Mouse (Mus musculus): Measurements from ENCODE around the gene Rag2.

Rag2 gene

DNA sequence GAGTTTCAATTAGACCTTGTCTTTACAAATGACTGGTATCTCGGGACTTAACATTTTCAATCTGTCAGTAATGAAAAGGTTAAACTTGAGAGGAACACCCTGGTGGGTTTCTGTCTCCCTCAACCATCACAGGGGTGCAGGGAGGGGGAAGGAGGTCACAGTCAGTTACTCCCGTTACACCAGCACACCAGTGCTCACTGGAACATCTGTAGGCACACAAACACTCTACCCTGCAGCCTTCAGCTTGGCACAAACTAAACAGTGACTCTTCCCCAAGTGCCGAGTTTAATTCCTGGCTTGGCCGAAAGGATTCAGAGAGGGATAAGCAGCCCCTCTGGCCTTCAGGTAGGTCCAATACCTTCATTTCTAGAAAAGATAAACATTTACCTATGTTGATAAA lies at the start of gene Rag2:
Gene Rag2 (plus strand): TSS at position 193 of the 400 bp plus-strand sequence.
- no peak for DNase-seq (ENCODE audit: low spot score in 2 of 2)

DNA sequence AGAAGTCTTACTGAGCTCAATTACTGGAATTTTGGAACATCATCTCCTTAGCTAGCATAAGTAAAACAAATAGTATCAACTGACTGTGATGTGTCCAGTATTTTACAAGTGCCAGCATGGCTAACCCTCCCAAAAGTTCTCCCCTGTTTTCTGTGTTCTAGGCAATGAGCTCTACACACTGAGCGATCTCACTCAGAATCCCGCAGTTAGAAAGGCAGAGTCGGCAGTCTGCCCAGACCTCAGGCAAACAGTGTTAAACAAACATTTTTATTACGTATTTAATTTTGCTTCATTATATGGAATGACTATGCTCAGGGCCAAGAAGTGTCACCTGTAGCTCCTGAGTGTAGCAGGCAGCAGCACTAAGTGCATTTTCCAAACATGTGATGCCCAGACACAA lies 47.3 kb upstream of the Rag2 start:
- no peak for DNase-seq (ENCODE audit: low spot score in 2 of 2)

DNA sequence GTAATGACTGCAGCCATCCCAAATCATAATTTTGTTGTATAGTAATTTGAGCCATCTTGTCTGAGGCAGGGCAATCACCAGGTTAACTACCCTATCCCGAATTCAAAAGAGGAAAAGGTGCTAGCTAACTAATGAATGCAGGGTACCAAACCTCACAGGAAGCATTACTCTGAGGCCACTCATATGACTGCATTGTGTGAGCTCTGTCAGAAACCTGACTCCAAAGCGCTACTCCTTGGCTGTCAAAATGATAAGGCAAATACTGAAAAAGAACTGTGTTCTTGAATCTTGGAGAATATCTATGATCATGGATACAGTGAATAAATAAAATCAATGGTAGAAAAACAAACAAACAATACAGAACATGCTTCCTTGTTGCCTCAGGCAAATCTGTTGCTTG lies 44.5 kb upstream of the Rag2 start:
- DNase-seq (ENCODE audit: low spot score in 2 of 2) = no peak

DNA sequence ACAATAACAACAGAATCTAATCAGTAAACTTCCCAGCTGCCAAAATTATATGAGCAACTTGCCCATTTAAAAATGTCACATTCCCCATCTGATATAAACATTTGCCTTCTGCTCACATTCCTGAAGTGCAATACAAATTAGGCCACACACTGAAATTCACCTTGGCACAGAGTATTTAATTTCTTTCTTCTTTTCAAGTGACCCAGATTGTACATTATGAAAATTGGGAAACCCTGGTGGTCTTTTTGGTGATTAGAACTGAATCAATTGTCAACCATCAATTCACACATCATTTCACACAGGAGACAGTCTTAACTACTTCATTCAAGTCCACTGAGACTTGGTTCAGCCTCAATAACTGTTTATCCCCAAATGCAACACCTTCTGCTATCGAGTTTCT lies 44.1 kb upstream of the Rag2 start:
- no peak for DNase-seq (ENCODE audit: low spot score in 2 of 2)

DNA sequence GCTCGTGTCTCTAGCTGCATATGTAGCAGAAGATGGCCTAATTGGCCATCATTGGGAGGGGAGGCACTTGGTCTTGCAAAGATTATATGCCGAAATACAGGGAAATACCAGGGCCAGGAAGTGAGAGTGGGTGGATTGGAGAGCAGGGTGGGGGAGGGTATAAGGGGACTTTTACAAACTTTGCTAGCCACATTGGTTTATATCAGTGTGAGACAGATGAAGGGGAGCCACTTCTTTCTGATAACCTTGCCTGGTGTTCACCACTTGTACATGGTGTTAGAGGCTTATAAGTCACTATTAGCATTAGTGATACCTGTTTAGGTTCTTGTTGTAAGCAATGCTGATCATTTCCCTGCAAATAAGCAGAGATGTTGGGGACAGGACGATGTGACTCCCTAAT lies 43.5 kb upstream of the Rag2 start:
- no peak for DNase-seq (ENCODE audit: low spot score in 2 of 2)

DNA sequence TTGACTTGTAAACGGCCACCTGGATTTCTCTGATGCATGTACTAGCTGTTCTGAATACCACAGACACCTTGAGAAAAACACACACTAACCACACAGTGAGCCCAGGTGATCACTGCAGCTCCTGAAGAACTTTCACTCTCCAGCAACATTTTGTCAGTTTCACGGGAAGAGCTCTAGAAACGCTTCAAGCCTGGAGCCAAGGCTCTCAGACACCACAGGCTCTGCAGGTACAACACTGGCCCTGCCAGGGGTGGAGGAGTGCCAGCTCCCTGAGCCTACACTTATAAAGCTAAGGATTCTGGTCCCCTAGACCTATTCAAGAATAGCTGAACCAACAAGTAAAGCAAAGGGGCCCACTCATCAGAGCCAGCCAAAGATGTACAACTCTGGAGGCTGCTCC lies 43.1 kb upstream of the Rag2 start:
- DNase-seq (ENCODE audit: low spot score in 2 of 2) = no peak

DNA sequence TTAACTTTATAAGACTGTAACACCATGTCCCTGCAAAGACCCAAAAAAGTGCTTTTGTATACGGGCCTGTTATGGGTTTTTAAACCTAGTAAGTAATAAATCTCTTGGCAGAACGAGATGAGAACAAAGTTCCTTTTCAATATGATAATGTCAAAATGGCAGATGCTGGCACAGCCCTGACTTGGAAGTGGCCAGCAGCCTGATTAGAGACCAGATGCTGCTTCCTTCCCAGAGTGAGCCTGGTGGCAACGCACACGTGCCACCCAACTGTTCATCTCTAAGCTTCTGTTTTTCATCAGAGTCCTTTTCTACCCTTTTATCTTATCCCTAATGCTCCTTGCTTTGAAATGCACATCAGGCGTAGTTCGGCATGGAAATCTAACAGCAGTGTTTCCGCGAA lies 33.2 kb upstream of the Rag2 start:
- no peak for DNase-seq (ENCODE audit: low spot score in 2 of 2)

DNA sequence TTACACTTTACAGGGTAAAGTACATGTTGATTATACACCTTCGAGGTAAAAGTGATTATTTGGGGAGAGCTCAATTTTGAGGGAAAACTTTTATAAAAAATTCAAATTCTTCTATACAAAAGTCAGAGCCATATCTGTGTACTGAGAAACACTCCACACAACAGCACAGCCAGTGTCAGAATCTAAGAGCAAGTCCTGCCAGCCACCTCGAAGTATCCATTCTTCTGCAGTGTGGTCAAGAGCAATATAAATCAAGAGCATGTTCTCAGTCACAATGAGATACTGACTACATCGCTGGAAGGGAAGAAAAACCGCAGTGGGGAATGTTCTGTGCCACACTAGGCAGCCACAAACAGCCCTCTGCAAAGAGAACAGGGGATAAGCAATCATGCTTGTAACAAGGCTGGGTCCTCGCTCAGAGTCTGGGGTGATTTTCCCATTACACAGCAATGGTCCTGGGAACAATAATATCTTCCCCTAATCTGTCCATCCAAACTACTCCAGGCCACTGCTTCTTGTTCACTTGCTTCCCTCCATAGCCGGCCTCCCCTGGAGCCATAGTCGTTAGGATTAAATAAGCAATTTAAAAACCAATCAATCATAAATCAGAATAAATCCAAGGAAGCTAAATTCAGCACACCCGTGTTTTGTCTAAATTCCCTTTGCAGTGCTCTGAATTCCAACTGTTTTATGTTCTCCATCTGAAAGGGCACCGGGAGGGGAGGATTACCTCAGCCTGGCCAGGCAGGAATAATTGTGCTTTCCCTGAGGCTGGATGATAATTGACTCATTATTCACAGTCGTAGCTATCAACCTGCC lies 32.3 kb upstream of the Rag2 start:
- no peak for DNase-seq (ENCODE audit: low spot score in 2 of 2)

DNA sequence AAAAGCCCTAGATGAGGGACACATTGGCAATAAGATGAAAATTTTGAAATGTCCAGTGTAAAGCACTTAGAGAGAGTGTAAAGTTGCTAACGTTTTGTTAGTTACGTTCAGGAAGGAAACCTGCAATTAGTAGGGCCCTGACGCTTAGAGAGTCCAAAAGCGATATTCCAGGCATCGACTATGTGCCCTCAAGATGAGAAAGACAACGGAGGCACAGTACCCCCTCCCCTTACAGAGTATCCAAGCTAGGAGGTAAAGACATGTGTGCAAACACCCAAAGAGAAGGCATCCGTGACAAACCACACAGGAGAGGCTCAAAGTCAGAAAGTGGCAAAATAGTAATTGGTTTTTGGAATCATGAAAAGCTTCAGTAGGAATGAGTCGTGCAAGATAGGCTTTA lies 31.6 kb upstream of the Rag2 start:
- DNase-seq (ENCODE audit: low spot score in 2 of 2) = no peak

DNA sequence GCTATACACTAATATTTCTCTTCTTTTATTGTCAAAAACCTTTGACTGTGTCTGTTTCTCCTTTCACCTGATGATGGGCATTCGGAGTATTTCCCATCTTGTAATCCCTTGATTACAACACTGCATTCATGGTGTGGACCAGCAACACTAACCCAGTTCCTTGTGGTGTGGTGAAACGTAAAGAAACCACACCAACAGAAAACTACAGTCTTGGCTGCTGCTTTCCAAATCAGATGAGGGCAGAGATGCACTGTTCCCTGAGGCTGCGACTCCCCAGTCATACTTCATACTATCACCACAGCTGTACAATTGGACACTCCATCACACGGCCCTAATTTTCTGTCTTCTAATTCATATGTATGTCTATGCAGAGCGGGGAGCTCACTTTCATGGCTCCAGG lies 29.8 kb upstream of the Rag2 start:
- no peak for DNase-seq (ENCODE audit: low spot score in 2 of 2)

DNA sequence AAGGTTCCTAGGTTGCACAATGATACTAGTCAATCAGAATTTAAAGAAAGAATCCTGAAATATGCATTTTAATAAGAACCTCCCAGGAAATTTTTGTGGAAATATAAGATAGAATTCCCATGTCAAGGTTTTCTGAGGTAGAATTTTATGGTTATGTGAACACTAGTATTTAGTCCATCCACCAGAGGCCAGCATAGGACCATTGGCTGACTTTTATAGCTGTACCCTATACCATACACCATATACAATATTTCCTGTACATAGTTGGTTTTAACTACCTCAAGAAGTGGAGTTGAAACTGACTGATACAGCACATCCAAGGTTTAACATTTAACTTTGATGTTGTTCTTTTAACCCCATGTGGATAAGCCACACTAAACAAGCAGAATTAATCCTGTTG lies 27.3 kb upstream of the Rag2 start:
- no peak for DNase-seq (ENCODE audit: low spot score in 2 of 2)

DNA sequence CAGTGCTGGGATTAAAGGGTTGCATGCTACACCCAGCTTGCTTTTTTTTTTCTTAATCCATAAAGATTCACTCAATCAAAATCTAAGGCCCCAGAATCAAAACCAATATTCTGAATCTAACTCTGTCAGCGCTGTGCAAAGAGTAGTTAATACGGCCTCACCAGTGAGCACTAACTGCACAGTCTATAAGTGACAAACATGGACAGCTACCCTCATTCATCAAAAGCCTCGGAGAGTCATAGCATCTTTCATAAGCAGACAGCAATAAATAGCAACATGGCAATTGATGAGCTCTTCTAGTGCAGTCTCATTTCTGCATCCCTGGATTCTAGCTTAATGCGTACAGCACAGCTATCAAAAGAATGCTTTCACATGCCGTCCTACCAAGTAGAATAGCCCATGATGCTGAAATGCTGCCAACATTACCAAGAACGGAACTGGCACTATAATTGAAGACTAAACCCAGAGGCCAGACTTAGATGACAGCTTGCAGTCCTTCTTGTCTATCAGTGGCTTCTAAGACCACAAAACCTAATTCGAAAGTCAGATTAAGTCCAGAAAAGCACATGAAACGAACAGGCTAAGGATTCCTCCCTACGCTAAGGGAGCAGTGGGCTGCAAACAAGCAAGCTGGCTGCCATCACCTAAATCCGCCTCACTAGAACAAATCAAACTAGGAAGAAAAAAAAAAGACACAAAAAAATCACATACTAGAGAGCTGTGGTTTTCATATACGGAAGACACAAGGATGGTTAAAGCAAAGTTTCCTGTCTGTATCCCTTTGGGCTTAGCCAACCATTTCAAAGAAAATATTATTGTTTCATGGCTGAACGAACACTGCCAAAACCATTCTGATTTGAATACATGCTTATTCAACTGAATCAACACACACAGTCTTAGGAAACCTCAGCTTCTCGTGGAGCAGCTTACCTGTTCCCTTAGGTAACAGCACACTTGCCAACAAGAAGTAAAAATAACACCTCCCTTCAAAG lies 26.0 kb upstream of the Rag2 start:
- peak; percentile 6 to 25 for DNase-seq (ENCODE audit: low spot score in 2 of 2)

DNA sequence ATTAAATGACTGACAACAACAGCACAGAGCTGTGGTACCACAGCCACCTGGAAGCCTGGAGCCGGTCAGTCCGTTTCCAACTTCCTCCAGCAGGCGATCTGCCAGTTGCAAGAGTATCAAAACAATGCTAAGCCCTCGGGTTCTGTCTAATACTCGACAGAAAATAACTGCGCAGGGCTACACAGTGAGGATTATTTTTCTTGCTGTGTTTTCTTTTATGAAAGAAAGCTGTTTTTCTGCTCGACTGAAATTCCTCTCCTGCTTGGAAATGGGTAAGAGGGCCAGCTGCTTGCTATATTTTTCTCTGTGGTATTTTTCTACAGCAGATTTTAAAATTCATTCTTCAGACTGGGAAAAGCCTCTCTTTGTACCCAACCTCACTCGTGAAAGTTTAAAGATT lies 23.8 kb upstream of the Rag2 start:
- peak in 1 of 2 experiments; percentile 3 for DNase-seq (ENCODE audit: low spot score in 2 of 2)

DNA sequence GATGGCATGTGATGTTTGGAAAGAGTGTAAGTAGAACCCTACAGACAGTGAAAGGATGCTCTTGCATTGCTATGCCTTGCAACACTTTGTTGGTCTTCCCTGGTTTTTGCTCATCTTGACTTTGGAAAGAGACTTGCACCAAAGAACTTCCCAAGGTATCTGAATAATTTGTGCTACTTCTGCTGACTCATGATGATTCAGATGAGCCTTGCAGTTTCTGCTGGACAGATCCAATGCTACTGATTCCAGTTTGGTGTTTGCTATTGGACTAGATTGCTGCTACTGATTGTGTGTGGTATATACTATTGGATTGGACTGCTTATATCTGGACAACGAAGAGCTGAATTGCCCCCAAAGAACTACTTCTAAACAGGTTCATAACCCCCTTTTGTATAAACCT lies 21.4 kb upstream of the Rag2 start:
- DNase-seq (ENCODE audit: low spot score in 2 of 2) = no peak

DNA sequence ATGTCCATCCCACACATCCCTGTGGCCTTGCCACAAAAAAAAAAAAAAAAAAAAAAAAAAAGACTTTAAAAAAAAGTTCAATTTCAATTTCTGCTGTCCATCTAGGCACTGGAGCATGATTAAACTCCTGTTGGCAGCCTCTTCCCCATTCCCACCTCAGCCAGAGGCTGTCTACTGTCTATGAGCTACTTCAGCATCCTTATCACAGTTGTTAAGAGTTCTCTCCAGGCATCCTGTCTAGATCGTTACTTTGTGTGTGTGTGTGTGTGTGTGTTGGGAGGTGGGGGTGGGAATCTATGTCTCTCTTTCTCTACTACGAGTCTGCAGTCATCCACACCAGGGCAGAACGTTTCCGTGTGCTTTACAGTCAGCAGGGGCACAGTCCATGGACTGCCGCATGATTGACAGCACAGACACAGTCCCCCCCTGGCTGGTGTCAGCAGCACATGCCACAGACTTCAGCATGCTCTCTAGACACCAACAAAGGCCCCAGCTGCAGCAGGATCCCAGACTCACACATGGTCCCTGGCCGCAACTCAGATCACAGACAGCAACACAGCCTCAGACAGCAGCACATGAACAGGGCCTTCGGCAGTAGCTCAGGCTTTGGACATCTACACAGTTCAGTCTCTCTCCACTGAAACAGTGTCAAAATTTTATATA lies 16.2 kb upstream of the Rag2 start:
- no peak for DNase-seq (ENCODE audit: low spot score in 2 of 2)

DNA sequence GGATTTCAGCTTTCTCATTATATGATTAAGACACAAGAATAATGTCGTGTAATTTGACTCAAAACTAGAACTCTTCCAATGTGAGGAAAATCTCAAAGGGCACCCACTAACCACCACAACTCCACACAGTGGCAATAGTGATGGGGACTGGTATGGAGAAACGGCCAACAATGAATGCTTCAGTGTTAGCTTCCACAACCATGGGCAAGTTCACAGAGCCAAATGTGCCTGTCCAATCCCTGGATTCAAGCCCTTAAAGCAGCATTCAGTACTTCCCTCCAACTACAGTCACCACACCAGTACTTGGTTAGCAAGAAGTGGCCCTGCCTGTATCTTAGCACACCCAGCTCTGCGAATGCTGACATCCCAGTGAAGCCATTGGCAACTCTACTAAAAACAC lies 13.7 kb upstream of the Rag2 start:
- DNase-seq (ENCODE audit: low spot score in 2 of 2) = no peak

DNA sequence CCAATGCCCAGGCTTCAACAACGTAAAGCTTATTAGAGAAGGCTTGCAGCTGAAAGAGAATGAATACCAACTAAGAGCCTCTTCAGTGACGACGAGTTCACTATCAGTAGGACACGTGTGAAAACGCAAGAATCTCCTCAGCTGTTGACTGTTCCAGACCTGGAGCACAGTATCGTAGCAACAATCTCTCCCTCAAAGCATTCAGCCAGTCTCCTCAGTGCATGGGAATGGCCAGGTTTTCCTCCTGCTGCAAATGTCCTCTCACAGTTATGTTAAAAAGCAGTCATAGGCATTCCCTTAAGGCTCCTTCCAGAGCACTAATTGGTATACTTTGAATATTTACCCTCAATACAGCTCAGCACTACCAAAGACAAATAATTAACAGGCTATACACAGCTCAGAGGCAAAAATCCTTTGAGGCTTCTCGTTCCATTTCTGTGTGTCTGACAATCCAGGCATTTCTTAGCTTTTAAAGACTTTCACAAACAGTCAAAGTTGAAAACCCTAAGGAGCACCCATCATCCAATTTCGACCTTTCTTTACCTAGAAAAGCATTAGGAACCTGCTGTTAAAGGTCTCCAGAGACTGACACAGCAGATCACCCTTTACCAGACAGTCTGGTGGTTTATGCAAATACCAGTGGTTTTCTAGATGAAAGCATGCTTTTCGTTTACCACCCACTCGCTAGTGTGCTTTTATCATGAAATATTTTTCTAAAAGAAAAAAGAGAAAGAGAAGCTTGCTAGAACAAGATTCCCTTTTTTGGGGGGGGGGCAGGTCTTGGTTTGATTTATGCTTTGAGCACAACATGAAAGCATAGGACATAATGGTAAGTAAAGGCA lies 8.8 kb upstream of the Rag2 start:
- peak; percentile 58 to 64 for DNase-seq (ENCODE audit: low spot score in 2 of 2)

DNA sequence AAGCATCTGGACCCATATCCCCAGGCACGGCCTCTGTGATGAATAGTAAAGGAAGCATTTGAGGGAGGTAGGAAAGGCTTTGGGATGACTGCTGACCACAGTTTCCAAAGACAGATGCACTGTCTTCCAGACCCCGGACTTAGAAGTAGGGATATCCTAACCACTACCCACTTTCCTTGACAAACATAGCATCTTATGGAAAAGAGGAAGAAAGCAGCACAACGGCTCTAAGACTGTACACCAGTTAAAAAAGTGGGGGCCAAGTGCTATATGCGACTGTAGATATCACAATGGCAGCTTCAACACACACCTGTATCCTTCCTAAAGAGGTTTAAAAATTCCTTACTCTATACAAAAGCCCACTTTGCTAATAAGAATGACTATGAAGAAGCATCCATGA lies 6.1 kb upstream of the Rag2 start:
- no peak for DNase-seq (ENCODE audit: low spot score in 2 of 2)

DNA sequence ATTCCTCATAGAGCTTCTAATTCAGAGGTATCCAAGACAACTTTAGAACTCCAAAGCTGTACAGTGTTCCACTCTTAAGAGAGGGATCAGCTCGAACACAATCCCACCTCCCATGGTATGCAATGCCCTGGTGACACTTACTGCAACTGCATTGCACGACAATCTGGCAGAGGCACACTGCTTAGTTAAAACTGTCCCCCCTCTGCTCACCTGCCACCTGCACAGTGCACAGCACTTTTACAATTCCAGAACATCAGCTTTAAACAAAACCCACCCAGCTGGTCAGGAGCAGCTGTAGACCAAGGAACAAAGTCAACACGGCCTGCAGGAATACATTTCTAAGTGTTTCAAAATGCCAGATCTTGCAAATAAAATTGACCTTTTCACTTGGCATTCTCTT lies 3.6 kb upstream of the Rag2 start:
- no peak for DNase-seq (ENCODE audit: low spot score in 2 of 2)

DNA sequence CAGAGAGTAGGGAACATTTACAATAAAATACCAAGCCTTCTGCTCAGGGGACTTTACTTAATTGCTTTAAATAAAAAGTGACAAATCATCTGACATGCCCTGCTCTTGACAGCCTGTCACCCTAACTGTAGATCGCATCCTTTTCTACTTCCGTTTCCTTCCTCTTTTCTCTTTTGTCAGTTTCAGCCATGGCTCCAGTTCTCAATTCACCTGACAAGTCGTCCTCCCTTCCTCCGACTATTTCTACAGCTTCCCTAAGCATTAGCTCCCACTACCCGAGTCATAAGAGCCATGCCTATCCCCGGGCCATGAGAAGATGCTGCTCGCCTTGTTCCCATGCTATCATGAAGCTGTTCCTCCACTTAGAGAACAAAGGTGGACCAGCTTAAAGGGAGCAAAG lies 2.9 kb upstream of the Rag2 start:
- no peak for DNase-seq (ENCODE audit: low spot score in 2 of 2)

DNA sequence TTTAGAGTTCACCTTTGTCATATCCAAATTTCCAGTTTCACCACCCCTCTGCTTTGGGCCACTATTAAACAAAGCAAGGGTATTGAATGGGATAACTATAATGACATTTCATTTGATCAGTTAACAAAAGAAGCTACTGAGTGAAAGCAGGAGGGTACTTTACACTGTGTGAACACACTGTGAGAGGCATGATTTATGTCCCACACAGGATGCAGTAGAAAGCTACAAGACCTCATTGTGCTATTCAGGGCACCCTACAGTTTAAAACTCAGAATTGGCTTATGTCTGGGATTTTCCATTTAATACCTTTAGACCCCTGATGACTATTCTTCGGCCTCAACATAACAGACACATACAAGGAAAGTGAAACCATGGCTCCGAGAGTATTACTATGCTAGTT lies 1.5 kb upstream of the Rag2 start:
- DNase-seq (ENCODE audit: low spot score in 2 of 2) = no peak

Measured in spleen, postnatal 36 days (tissue).